Mouse (Mus musculus): ENCODE measurements around the gene Ltv1.
"Not testable (repeated sequence)": the region's sequence is repeated elsewhere in the genome, so short reads cannot be mapped to it uniquely, and the experiment has no call there.

DNA sequence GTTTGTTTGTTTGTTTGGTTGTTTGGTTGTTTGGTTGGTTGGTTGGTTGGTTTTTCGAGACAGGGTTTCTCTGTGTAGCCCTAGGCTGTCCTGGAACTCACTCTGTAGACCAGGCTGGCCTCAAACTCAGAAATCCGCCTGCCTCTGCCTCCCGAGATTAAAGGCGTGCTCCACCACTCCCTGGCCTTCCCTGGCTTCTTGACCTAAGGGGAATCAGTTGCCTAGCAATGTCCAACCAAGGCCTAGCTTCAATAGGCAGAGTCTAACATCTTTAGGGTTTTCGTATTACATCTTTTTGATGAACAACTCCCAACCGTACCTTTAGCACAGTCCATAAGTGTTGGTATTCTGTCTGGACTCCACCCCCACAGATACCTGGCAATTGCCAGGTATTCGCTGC, 528 bp upstream of the Ltv1 start:
- TF ChIP-seq CTCF (conservative IDR thresholded peaks at IDR 0.05; ENCODE audit: insufficient read depth, insufficient read length, low read depth, low read length); POLR2A (IDR thresholded peaks at IDR 0.05; ENCODE audit: low read depth, low read length): not testable (repeated sequence)
